Mouse (Mus musculus): Measurements from ENCODE around the gene Lamb2.

DNA sequence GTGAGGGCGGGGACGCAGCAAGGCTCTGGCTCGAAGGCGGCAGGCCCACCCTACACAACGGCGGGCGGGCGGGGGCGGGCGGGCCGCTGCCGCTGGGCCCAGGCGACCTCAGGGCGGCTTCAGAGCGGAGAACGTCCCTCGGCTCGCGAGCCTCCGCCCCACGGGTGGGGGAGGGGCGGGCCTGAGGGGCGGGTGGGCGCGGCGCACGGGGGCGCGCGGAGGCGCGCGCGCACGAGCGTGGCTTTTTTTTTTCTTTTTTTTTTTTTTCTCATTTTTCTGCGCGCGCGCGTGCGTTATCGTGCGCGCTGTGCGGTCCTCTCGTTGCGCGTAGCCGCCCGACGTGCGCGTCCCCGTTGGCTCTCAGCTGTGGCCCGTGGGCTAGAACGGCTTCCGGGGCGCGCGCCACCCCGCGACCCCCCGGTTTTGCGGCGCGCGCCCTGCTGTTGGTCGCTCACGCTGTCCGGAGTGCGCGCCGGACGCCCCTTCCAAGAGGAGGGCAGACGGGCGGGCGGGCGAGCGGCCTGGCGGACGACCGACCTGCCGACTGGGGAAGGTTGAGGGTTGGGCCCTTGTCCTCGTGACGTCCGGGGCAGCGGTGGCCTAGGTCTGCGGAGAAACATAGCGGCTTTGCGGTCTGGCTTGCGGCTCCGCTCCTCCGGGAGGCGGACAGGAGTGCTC is 37.9 kb downstream of the Lamb2 start:
- TF ChIP-seq CTCF (conservative IDR thresholded peaks at IDR 0.05; ENCODE audit: low read length): no peak
- TF ChIP-seq NANOG (IDR thresholded peaks at IDR 0.05; ENCODE audit: borderline replicate concordance, low read length): no peak
